Mouse (Mus musculus) lung, embryonic 15.5 days (tissue): ENCODE data around the gene Emid1. TPM values are rescaled to one million over a fixed set of nuclear protein-coding genes. Genes with fewer than 3 reads are reported as not detected.
"Not testable (repeated sequence)": the region's sequence is repeated elsewhere in the genome, so short reads cannot be mapped to it uniquely, and the experiment has no call there.

Experiments
- ATAC-seq: fragments of 200-750 bp; cut with Nextera tagmentation; 2 replicates; pipeline ENCODE4 v1.8.0; 2017; ENCODE audit warnings: moderate number of reproducible peaks, borderline replicate concordance; ENCODE audit not compliant: low FRiP score, low TSS enrichment; ENCODE audit errors: extremely low read depth
- H3K27ac ChIP-seq: fragments of 300-500 bp; sonication (generic); 2 replicates; pipeline ENCODE4 v1.5.1; 2015; ENCODE audit warnings: moderate library complexity, mild to moderate bottlenecking, inconsistent platforms
- H3K27me3 ChIP-seq: fragments of 300-500 bp; sonication (generic); 2 replicates; pipeline ENCODE4 v1.6.1; 2015; ENCODE audit warnings: inconsistent platforms
- H3K36me3 ChIP-seq: fragments of 300-500 bp; sonication (generic); 2 replicates; pipeline ENCODE4 v1.6.1; 2015; ENCODE audit warnings: inconsistent platforms
- H3K4me1 ChIP-seq: fragments of 300-500 bp; sonication (generic); 2 replicates; pipeline ENCODE4 v1.6.1; 2015; ENCODE audit warnings: inconsistent platforms
- H3K4me2 ChIP-seq: fragments of 300-500 bp; sonication (generic); 2 replicates; pipeline ENCODE4 v1.6.1; 2015; ENCODE audit warnings: inconsistent platforms, mild to moderate bottlenecking, moderate library complexity
- H3K4me3 ChIP-seq: fragments of 300-500 bp; sonication (generic); 2 replicates; pipeline ENCODE4 v1.5.1; 2015; ENCODE audit warnings: mild to moderate bottlenecking, inconsistent platforms
- H3K9ac ChIP-seq: fragments of 300-500 bp; sonication (generic); 2 replicates; pipeline ENCODE4 v1.6.1; 2015; ENCODE audit warnings: inconsistent platforms
- H3K9me3 ChIP-seq: fragments of 300-500 bp; sonication (generic); 2 replicates; pipeline ENCODE4 v1.6.1; 2016; ENCODE audit warnings: inconsistent platforms
- WGBS: fragments of 180-500 bp; shearing (Covaris S2); methylation state at CpG from one replicate; pipeline ENCODE4 v1.1.7; 2015; 5-methylcytosine and 5-hydroxymethylcytosine counted together
- polyA plus RNA-seq: library from polyadenylated mRNA; unstranded; fragments of >200 nt; fragmentation: Nextera tagmentation; extraction: Ambion mirVana; gene quantifications from 2 replicates; pipeline ENCODE4 v1.2.1, GENCODE M21; 2015

The Emid1 gene
- polyA plus RNA-seq, 1 experiment from 2014 or later = 54.3 TPM

DNA sequence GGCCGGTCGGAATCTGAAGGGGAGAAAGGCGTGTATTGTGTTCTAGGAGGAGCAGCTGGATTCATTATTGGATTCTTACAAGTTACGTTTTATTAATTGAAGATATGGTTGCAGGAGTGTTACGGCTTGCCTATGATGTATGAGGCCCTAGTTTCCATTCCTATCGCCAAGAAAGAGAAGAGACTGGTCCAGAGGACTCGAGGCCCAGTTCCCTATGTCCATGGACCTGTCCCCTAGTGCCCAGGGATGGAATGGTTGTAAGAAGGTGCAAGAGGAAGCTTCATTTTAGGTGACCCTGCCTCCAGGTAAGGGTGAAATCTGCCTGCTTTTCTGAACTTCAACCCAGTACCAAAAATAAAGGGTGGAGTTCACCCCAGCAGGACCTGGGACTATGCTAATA is 51.8 kb downstream of the Emid1 start:
- 1% methylated on average over 7 of the region's 7 CpGs for WGBS

DNA sequence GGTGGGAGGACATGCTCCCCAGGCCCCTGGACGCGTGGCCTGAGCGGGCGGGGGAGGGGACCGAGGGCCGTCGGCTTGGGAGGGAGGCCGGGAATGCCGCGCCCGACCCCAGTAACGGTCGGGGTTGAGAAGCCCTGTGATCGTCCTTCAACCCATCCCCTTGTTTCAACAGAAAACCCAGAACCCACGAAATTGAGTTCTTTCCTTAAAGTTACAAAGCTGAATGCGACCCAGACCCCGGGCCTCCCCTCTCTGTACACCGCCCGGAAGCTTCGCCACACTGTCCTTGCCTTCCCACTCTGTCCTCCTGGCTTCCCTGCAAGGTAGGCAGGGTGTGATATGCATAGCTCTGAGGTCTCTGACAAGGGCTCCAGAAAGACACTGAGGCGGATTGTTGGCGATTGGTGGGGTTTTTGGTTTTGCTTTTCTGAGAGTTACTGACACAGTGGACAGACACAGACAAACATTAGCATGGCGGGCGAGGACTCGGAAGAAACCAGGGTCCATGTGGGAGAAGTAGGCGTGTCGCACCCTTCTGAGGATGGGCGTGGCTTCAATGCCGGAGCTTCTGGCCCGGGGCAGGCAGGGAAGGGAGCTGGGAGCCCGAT is 52.4 kb downstream of the Emid1 start:
- peak; percentile 79 for ATAC-seq
- H3K36me3 ChIP-seq = peaks cover 5% of the 10 kb centered on the region; the same call in 1 of the 2 replicates
- WGBS = under 1% methylated on average over 31 of the region's 31 CpGs

More for the DNA sequence above, 51.8 kb downstream of the Emid1 start:
- H3K9ac ChIP-seq = peak overlapping the region; percentile 98
- H3K9me3 ChIP-seq = no peaks in the 10 kb centered on the region
- H3K27ac ChIP-seq = peak overlapping the region; percentile 98
- peaks cover 6% of the 10 kb centered on the region; the same call in 1 of the 2 replicates for H3K36me3 ChIP-seq
- peak overlapping the region; percentile 96 for H3K4me3 ChIP-seq
- ATAC-seq = no peak
- H3K4me2 ChIP-seq = peak overlapping the region; percentile 90
- H3K4me1 ChIP-seq = peaks cover 27% of the 10 kb centered on the region
- no peaks in the 10 kb centered on the region for H3K27me3 ChIP-seq

DNA sequence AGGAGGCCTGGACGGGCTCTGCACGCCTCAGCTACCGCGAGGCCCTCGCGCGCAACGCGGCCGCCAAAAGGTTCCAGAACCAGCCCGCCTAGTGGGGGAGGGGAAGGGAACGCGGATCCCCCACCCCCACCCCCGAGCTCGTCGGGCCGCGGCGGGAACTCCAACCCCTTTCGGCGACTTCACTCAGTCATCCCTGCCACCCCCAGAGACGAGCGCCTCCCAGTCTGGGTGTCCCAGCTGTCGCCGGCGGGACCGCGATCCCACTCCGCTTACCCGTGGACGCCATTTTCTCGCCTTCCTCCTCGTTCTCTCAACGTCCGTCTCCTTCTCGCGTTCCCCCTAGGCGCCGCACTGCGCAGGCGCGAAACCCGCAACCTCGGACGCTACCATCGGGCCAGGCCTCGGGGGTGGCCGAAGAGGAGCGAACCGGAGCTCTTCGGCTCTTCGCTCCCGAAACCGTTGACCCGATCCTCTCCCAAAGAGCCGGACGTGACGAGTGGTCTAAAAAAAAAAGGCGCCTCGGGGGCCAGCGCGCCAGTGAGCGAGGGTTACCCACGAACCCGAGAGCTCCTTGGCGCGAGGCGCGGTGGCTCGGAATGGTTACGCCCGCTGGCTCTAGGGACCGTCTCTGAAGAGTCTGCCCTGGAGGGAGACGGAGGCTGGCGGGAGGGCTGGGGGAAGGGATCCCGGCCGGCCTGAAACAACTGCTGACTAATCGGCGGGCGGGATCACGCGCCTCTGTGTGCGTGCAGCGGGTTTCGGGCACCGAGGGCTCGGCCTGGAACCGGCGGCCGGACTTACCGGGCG is 53.1 kb downstream of the Emid1 start, which contains the start of the genes Rhbdd3 and Ewsr1:
Gene Rhbdd3 (plus strand): TSS at position 191 of the 807 bp plus-strand sequence.
Gene Ewsr1 (minus strand): TSS at position 531 of the 807 bp plus-strand sequence.
- H3K36me3 ChIP-seq = peaks cover 5% of the 10 kb centered on the region; the same call in 1 of the 2 replicates
- H3K4me2 ChIP-seq = peak within 1 kb of the TSS; percentile 90
- H3K9ac ChIP-seq = peak within 1 kb of the TSS; percentile 98
- H3K4me1 ChIP-seq = peaks cover 32% of the 10 kb centered on the region
- under 1% methylated on average over 92 of the region's 92 CpGs for WGBS
- peak within 1 kb of the TSS; percentile 96 for H3K4me3 ChIP-seq
- ATAC-seq = peak; percentile 93
- H3K9me3 ChIP-seq = no peaks in the 10 kb centered on the region
- H3K27ac ChIP-seq = peak within 1 kb of the TSS; percentile 98
- H3K27me3 ChIP-seq = no peaks in the 10 kb centered on the region

More for the DNA sequence above, 52.4 kb downstream of the Emid1 start:
- Histone ChIP-seq H3K9ac (peak overlapping the region; percentile 98), H3K4me2 (peak overlapping the region; percentile 90), H3K4me1 (peaks cover 27% of the 10 kb centered on the region), H3K9me3 (no peaks in the 10 kb centered on the region), H3K27ac (peak overlapping the region; percentile 98), H3K27me3 (no peaks in the 10 kb centered on the region), H3K4me3 (peak overlapping the region; percentile 96)

DNA sequence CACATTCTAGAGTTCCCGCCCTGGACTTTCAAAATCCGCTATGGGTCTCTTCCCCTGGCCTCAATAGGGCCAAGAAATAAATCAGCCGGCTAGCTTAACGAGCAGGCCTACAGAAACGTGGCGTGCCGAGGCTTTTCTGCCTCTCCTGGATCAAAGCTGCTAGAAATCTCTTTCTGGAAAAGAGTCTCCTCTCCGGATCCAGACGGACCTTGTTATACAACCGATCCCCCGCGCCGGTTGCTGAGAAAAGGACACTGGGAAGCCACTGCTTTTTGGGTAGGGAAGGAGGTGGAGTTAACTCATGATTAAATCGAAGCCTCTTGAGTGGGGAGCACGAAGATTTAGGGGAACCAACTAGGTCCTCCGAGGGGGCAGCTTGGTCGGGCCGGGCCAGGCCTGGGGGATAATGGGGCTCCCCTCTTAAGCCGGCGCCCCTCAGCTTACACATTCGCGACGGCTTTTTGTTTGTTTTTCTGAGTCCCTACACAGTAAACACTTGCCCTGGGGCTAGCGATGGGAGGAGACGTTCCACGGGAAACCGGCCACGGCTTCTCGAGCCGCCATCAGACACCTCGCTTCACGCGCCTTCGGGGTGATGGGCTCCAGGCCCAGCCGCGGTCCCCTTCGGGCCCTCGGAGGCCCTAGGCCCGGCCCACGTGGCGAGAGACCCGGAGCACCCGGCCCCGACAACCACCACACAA is 53.9 kb downstream of the Emid1 start:
- no peak; the same call in 1 of the 2 replicates for ATAC-seq
- no peaks in the 10 kb centered on the region for H3K27me3 ChIP-seq
- peak overlapping the region; percentile 98 for H3K9ac ChIP-seq
- H3K4me3 ChIP-seq = peak overlapping the region; percentile 96
- WGBS = 0% methylated on average over 44 of the region's 44 CpGs
- no peaks in the 10 kb centered on the region for H3K36me3 ChIP-seq
- peaks cover 33% of the 10 kb centered on the region for H3K4me1 ChIP-seq
- H3K27ac ChIP-seq = peak overlapping the region; percentile 98
- H3K9me3 ChIP-seq = no peaks in the 10 kb centered on the region
- peak overlapping the region; percentile 78 for H3K4me2 ChIP-seq

DNA sequence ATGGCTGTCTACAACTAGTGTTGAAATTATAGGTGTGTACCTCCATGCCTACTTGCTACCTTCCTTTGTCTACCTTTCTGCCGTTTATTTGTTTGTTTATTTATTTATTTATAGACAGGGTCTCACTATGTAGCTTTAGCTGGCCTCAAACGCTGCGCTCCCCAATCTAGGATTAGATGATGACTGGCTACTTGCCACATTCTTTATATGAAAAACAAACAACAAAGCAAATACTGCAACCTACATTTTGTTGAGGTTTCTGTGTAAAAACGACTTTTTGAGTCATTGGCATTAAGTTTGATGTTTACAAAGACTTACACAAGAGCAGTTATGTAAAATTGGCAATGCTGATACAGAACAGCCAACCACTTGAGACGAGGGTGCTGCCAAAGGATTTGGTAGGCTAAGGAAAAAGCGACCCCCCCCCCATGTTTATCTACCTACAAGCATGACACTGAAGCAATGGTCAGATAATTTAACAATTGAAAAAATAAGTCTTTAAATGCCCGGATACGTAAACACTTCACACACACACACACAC is 55.5 kb downstream of the Emid1 start:
- 46% methylated on average over 8 of the region's 8 CpGs for WGBS
- Histone ChIP-seq H3K4me1 (peaks cover 32% of the 10 kb centered on the region), H3K36me3 (peaks cover 11% of the 10 kb centered on the region), H3K27me3 (no peaks in the 10 kb centered on the region), H3K4me3 (peak overlapping the region; percentile 96), H3K9me3 (no peaks in the 10 kb centered on the region), H3K27ac (no peak overlapping the region), H3K9ac (no peak overlapping the region), H3K4me2 (peak overlapping the region; percentile 78)
- no peak for ATAC-seq

DNA sequence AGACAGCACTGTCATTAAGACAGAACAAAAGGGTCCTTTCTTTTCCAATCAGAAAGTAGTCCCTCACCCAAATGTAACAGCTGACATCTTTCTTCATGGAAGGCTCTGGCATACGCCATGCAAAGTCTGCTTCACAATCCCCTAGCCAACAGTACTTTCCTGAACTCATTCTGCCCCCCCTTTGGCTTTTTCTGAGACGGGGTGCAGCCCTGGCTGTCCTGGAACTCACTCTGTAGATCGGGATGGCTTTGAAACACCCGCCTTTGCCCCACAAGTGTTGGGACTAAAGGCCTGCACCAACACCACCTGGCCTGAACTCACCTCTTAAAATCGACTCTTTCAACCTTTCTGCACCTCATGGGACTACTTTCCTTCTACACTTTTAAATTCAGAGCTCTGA is 56.2 kb downstream of the Emid1 start:
- WGBS = 82% methylated on average over 5 of the region's 5 CpGs
- peaks cover 26% of the 10 kb centered on the region for H3K4me1 ChIP-seq

DNA sequence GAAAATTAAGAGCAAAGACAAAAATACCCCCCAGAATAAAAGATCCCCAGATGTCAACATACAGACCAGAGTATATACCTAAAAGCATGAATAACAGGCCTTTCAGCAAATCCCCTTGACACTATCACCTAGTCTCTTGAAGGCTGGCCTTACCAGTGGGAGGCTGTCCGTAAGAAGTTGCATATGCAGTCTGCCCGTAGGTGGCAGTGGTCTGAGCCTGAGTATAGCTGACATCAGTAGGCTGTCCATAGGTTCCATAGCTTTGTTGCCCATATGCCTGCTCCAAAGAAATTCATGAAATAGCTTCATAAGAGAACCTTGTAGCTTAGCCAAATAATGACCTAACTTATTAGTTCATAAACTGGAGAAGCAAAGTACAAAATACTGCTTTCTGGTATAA is 60.4 kb downstream of the Emid1 start:
- no peaks in the 10 kb centered on the region for H3K27me3 ChIP-seq
- WGBS = 32% methylated on average over 2 of the region's 2 CpGs
- peaks cover 55% of the 10 kb centered on the region for H3K36me3 ChIP-seq
- no peak overlapping the region for H3K4me2 ChIP-seq
- no peak overlapping the region for H3K27ac ChIP-seq
- no peak overlapping the region for H3K4me3 ChIP-seq
- ATAC-seq = no peak
- peaks cover 15% of the 10 kb centered on the region; the same call in 1 of the 2 replicates for H3K4me1 ChIP-seq
- H3K9ac ChIP-seq = no peak overlapping the region
- H3K9me3 ChIP-seq = no peaks in the 10 kb centered on the region

More for the DNA sequence above, 56.2 kb downstream of the Emid1 start:
- H3K27me3 ChIP-seq = no peaks in the 10 kb centered on the region
- H3K9ac ChIP-seq = no peak overlapping the region
- no peaks in the 10 kb centered on the region for H3K9me3 ChIP-seq
- H3K4me3 ChIP-seq = no peak overlapping the region
- H3K4me2 ChIP-seq = 0 out of 2 replicates have a peak overlapping the region, but pooled peaks have one; percentile 78
- peaks cover 17% of the 10 kb centered on the region for H3K36me3 ChIP-seq
- no peak overlapping the region for H3K27ac ChIP-seq
- ATAC-seq = no peak

DNA sequence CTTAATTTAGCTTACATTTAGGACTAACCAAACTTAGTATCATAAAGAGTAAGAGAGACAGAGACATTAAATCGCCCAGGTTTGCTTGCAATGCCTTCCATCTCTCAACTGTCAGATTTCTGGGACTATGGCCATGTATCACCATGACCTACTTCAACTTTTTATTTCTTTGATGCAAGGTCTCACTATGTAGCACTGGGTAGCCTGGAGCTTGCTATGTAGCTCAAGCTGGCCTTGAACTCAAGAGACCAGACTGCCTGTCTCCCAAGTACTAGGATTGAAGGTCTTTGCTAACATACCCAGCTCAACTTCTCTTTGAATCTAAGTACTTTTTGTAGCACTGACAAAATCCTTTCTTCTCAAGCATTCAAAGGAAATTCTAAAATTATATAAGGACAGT is 62.9 kb downstream of the Emid1 start:
- Histone ChIP-seq H3K27ac (no peak overlapping the region), H3K9ac (no peak overlapping the region), H3K4me3 (no peak overlapping the region), H3K9me3 (no peaks in the 10 kb centered on the region), H3K4me1 (0 out of 2 replicates have a peak, but pooled peaks cover 3% of the 10 kb centered on the region), H3K27me3 (no peaks in the 10 kb centered on the region), H3K4me2 (no peak overlapping the region), H3K36me3 (peaks cover 80% of the 10 kb centered on the region)
- WGBS = 93% methylated on average over 1 of the region's 1 CpGs
- no peak for ATAC-seq

DNA sequence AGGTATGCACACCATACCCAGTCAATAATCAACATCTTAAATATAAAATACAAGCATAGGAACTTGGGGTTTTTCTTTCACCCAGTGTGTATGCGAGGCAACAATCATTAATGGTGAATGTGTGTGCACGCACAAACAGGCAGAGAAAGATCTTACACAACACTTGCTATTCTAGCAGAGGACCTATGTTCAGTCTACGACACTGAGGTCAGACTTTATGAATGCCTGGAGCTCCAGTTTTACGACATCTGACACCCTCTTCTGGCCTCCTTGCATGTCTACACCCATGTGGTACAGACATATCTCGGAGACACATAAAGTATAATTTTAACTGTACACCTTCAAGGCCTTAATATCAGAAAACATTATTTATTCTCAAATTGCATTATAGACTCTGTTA is 75.2 kb downstream of the Emid1 start:
- not testable (repeated sequence) for H3K4me3 ChIP-seq, H3K9me3 ChIP-seq, H3K4me1 ChIP-seq, H3K27ac ChIP-seq, H3K4me2 ChIP-seq, H3K9ac ChIP-seq, ATAC-seq, H3K27me3 ChIP-seq
- WGBS = 80% methylated on average over 4 of the region's 5 CpGs
- H3K36me3 ChIP-seq = peaks cover 78% of the 10 kb centered on the region

DNA sequence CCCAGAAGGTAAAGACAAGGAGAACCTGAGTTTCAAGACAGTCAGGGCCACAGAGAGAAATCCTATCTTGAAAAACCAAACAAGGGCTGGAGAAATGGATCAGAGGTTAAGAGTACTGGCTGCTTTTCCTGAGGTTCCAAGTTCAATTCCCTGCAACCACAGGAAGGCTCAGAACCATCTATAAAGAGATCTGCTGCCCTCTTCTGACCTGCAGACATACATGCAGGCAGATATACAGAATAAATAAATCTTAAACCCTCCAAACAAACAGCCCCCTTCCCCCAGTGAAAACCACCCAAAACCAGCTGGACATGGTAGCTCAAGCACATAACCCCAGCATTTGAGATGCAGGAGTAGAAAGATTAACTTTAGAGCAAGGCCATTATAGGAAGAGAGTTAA is 76.3 kb downstream of the Emid1 start:
- Histone ChIP-seq H3K27me3 (no peaks in the 10 kb centered on the region), H3K9ac (no peak overlapping the region), H3K36me3 (peaks cover 82% of the 10 kb centered on the region), H3K9me3 (no peaks in the 10 kb centered on the region), H3K4me1 (no peaks in the 10 kb centered on the region), H3K27ac (no peak overlapping the region), H3K4me3 (no peak overlapping the region), H3K4me2 (no peak overlapping the region)
- no peak for ATAC-seq

DNA sequence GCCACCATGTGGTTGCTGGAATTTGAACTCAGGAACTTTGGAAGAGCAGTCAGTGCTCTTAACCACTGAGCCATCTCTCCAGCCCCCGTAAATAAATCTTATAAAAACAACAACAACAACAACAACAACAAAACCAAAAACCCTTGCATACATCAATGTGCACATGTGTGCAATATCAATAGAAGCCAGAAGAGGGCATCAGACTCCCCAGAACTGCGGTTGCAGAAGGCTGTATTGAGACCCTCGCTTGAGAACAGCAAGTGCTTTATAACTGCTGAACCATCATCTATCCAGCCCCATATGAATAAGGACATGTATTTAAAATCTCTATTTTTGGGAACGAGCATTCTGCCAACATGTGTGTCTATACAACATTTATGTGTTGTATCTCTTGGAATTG is 77.2 kb downstream of the Emid1 start:
- no peak overlapping the region for H3K27ac ChIP-seq
- no peak overlapping the region for H3K9ac ChIP-seq
- no peaks in the 10 kb centered on the region for H3K27me3 ChIP-seq
- WGBS = 65% methylated on average over 4 of the region's 4 CpGs
- H3K4me3 ChIP-seq = no peak overlapping the region
- no peaks in the 10 kb centered on the region for H3K4me1 ChIP-seq
- no peaks in the 10 kb centered on the region for H3K9me3 ChIP-seq
- peaks cover 82% of the 10 kb centered on the region for H3K36me3 ChIP-seq
- no peak for ATAC-seq
- H3K4me2 ChIP-seq = no peak overlapping the region
